Mouse (Mus musculus) heart, embryonic 16.5 days (tissue): ENCODE measurements at regions not wholly inside any gene's neighbourhood (a gene's known extent, or its start where the extent isn't known, plus 50 kb on each side); places are given as distances from the start of the nearest gene placed in this dataset.

ENCODE experiments used
- ATAC-seq: fragments of 200-750 bp; cut with Nextera tagmentation; replicated peaks from 2 replicates; pipeline ENCODE4 v1.8.0; 2017; ENCODE audit warnings: moderate number of reproducible peaks; ENCODE audit not compliant: insufficient read depth, low FRiP score; ENCODE audit errors: extremely low read depth
- H3K27ac ChIP-seq: fragments of 300-500 bp; sonication (generic); 2 replicates; pipeline ENCODE4 v1.5.1; 2014; ENCODE audit warnings: mild to moderate bottlenecking, low read length, control low read depth, moderate library complexity
- H3K27me3 ChIP-seq: fragments of 300-500 bp; sonication (generic); 2 replicates; pipeline ENCODE4 v1.6.1; 2014; ENCODE audit warnings: low read length, mixed read lengths; ENCODE audit not compliant: control insufficient read depth, insufficient read depth
- H3K36me3 ChIP-seq: fragments of 300-500 bp; sonication (generic); 2 replicates; pipeline ENCODE4 v1.6.1; 2014; ENCODE audit not compliant: control insufficient read depth, insufficient read depth
- H3K4me1 ChIP-seq: fragments of 300-500 bp; sonication (generic); 2 replicates; pipeline ENCODE4 v1.6.1; 2014; ENCODE audit warnings: low read length, mixed read lengths; ENCODE audit not compliant: control insufficient read depth, insufficient read depth
- H3K4me2 ChIP-seq: fragments of 300-500 bp; sonication (generic); 2 replicates; pipeline ENCODE4 v1.6.1; 2014; ENCODE audit warnings: low read depth, mild to moderate bottlenecking, control low read depth, low read length
- H3K4me3 ChIP-seq: fragments of 300-500 bp; sonication (generic); 2 replicates; pipeline ENCODE4 v1.5.1; 2014; ENCODE audit warnings: mild to moderate bottlenecking, control low read depth, low read length
- H3K9ac ChIP-seq: fragments of 300-500 bp; sonication (generic); 2 replicates; pipeline ENCODE4 v1.6.1; 2014; ENCODE audit warnings: low read length, control low read depth
- H3K9me3 ChIP-seq: fragments of 300-500 bp; sonication (generic); replicated peaks from 2 replicates; pipeline ENCODE4 v1.6.1; 2016; ENCODE audit warnings: low read length; ENCODE audit not compliant: control insufficient read depth
- WGBS: fragments of 180-500 bp; shearing (Covaris S2); extraction: QIAGEN DNeasy Blood & Tissue Kit; methylation state at CpG from one replicate; pipeline ENCODE4 v1.1.7; 2014; 5-methylcytosine and 5-hydroxymethylcytosine counted together

- Histone ChIP-seq H3K27ac (no peak overlapping the region), H3K9me3 (no peaks in the 10 kb centered on the region), H3K4me3 (no peak overlapping the region), H3K36me3 (no peaks in the 10 kb centered on the region), H3K4me1 (no peaks in the 10 kb centered on the region), H3K4me2 (no peak overlapping the region), H3K27me3 (peaks cover 7% of the 10 kb centered on the region), H3K9ac (no peak overlapping the region)
- WGBS, result 13% methylated on average over 19 of the region's 19 CpGs
- ATAC-seq, result no peak
Observed at GRCm38 (mm10) chr4:125921550-125922316, 102.6 kb upstream of the Csf3r start.

GRCm38 (mm10) chr4:125922317-125922878 lies 102.0 kb upstream of the Csf3r start:
- ATAC-seq, result no peak
- no peak overlapping the region for H3K9ac ChIP-seq
- WGBS, result 16% methylated on average over 11 of the region's 11 CpGs
- H3K27me3 ChIP-seq, result peaks cover 7% of the 10 kb centered on the region
- H3K4me2 ChIP-seq, result no peak overlapping the region
- H3K27ac ChIP-seq, result no peak overlapping the region
- H3K4me1 ChIP-seq, result no peaks in the 10 kb centered on the region
- no peaks in the 10 kb centered on the region for H3K36me3 ChIP-seq
- H3K4me3 ChIP-seq, result no peak overlapping the region
- no peaks in the 10 kb centered on the region for H3K9me3 ChIP-seq

- WGBS, result 48% methylated on average over 7 of the region's 7 CpGs
- ATAC-seq, result no peak
- peaks cover 10% of the 10 kb centered on the region for H3K27me3 ChIP-seq
Observed at GRCm38 (mm10) chr4:125923225-125923624, 101.1 kb upstream of the Csf3r start.

GRCm38 (mm10) chr4:125928196-125928595 lies 96.2 kb upstream of the Csf3r start:
- Histone ChIP-seq H3K27me3 (peaks cover 5% of the 10 kb centered on the region), H3K4me1 (no peaks in the 10 kb centered on the region), H3K27ac (no peak overlapping the region), H3K9ac (no peak overlapping the region), H3K4me2 (no peak overlapping the region), H3K9me3 (no peaks in the 10 kb centered on the region), H3K36me3 (no peaks in the 10 kb centered on the region), H3K4me3 (no peak overlapping the region)
- WGBS, result 52% methylated on average over 4 of the region's 4 CpGs
- no peak for ATAC-seq

More at GRCm38 (mm10) chr4:125923225-125923624, 101.1 kb upstream of the Csf3r start:
- Histone ChIP-seq H3K36me3 (no peaks in the 10 kb centered on the region), H3K9me3 (no peaks in the 10 kb centered on the region), H3K4me1 (no peaks in the 10 kb centered on the region), H3K9ac (no peak overlapping the region), H3K4me3 (no peak overlapping the region), H3K4me2 (no peak overlapping the region), H3K27ac (no peak overlapping the region)

- WGBS, result 64% methylated on average over 17 of the region's 17 CpGs
- no peaks in the 10 kb centered on the region for H3K9me3 ChIP-seq
- ATAC-seq, result no peak
- no peak overlapping the region for H3K9ac ChIP-seq
- H3K4me2 ChIP-seq, result no peak overlapping the region
- no peaks in the 10 kb centered on the region for H3K36me3 ChIP-seq
- H3K27me3 ChIP-seq, result peaks cover 5% of the 10 kb centered on the region
- H3K4me1 ChIP-seq, result no peaks in the 10 kb centered on the region
- no peak overlapping the region for H3K27ac ChIP-seq
- no peak overlapping the region for H3K4me3 ChIP-seq
Observed at GRCm38 (mm10) chr4:125929122-125929772, 95.1 kb upstream of the Csf3r start.

- 51% methylated on average over 10 of the region's 10 CpGs for WGBS
- Histone ChIP-seq H3K4me3 (no peak overlapping the region), H3K9me3 (no peaks in the 10 kb centered on the region), H3K27me3 (peaks cover 5% of the 10 kb centered on the region), H3K4me1 (no peaks in the 10 kb centered on the region), H3K9ac (no peak overlapping the region), H3K36me3 (no peaks in the 10 kb centered on the region), H3K27ac (no peak overlapping the region), H3K4me2 (no peak overlapping the region)
- ATAC-seq, result no peak
Observed at GRCm38 (mm10) chr4:125930764-125931163, 93.6 kb upstream of the Csf3r start.

GRCm38 (mm10) chr4:125931321-125931720 lies 93.0 kb upstream of the Csf3r start:
- no peaks in the 10 kb centered on the region for H3K36me3 ChIP-seq
- H3K4me1 ChIP-seq, result no peaks in the 10 kb centered on the region
- H3K4me3 ChIP-seq, result no peak overlapping the region
- no peaks in the 10 kb centered on the region for H3K9me3 ChIP-seq
- no peak overlapping the region for H3K4me2 ChIP-seq
- peaks cover 5% of the 10 kb centered on the region for H3K27me3 ChIP-seq
- no peak overlapping the region for H3K27ac ChIP-seq
- H3K9ac ChIP-seq, result no peak overlapping the region
- ATAC-seq, result no peak
- WGBS, result 52% methylated on average over 6 of the region's 6 CpGs

GRCm38 (mm10) chr4:125932036-125932756 lies 92.2 kb upstream of the Csf3r start:
- no peaks in the 10 kb centered on the region for H3K9me3 ChIP-seq
- no peak overlapping the region for H3K4me2 ChIP-seq
- H3K27ac ChIP-seq, result no peak overlapping the region
- H3K9ac ChIP-seq, result no peak overlapping the region
- peaks cover 5% of the 10 kb centered on the region for H3K27me3 ChIP-seq
- 66% methylated on average over 22 of the region's 22 CpGs for WGBS
- no peaks in the 10 kb centered on the region for H3K4me1 ChIP-seq
- H3K36me3 ChIP-seq, result no peaks in the 10 kb centered on the region
- no peak for ATAC-seq
- no peak overlapping the region for H3K4me3 ChIP-seq
